In the genomic region with DNA sequence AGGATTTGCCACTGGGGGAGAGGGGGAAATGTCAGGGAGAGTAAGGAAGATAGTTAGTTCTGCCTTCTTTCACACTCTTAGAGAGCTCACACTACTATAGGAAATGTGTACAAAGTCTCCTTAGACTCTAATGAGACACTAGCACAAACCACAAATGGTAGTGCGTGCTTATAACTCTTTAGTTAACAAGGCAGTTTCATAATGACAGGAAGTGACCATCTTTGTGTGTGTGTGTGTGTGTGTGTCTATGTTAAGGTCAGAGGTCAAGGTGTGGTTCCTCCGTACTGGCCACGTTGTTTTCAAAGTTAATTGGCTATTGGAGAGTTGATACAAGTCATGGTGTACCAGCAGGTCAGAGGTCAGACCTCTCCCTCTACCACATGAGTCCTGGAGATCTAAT, we compare ENCODE assay signal across 26 mouse cellular contexts. TPM values are rescaled to one million over a fixed set of nuclear protein-coding genes. Genes with fewer than 3 reads are reported as not detected.
A peak's percentile ranks its signal among the peaks of the same experiment; 100 is the strongest.
DNase-seq lines count a peak whose midpoint lies in the region; ATAC-seq and TF ChIP-seq lines count a peak whose summit lies in the region.
"Had no signal": no experiment of that assay in that cellular context is flagged by ENCODE, and none has a peak within 500 bp of the region (broad histone marks: within the 10 kb centered on the region; RNA-seq: fewer than 3 reads in every experiment).

No protein-coding gene starts in this region.

- no peak for ATAC-seq in liver, embryonic 12.5 days
- peak; percentile 54 for ATAC-seq in activated CD4-positive, CD25-positive, alpha-beta regulatory T cell, adult 4 months
- peak; percentile 40; the same call in 1 of the 2 replicates for ATAC-seq in megakaryocyte, adult 5-6 weeks (ENCODE audit: poor library complexity, severe bottlenecking)
- ATAC-seq: forebrain, postnatal 0 days; midbrain, embryonic 15.5 days had no signal

- no peak overlapping the region for H3K27ac ChIP-seq in liver, adult 2 months (replicated peaks; ENCODE audit: insufficient read depth, low read depth, low read length)
- no peak overlapping the region for H3K27ac ChIP-seq in liver, embryonic 12.5 days
- H3K27ac ChIP-seq: heart, adult 2 months; heart, embryonic 13.5 days; hindbrain, embryonic 12.5 days; intestine, embryonic 15.5 days; layer of hippocampus, adult 2 months; midbrain, embryonic 15.5 days; neural tube, embryonic 13.5 days had no signal

- H3K4me3 ChIP-seq in liver, adult 2 months (ENCODE audit: insufficient read depth, low read depth, low read length): no peak overlapping the region
- no peak overlapping the region for H3K4me3 ChIP-seq in liver, embryonic 12.5 days
- H3K4me3 ChIP-seq: heart, adult 2 months; heart, embryonic 13.5 days; hindbrain, embryonic 12.5 days; intestine, embryonic 15.5 days; layer of hippocampus, adult 2 months; midbrain, embryonic 15.5 days; neural tube, embryonic 13.5 days had no signal

- DNase-seq in liver, adult 2 months (ENCODE audit: extremely low read depth, low read depth, low spot score): peak; percentile 57
- no peak for DNase-seq in cerebellum, adult 18-20 months
- no peak for DNase-seq in spleen, adult 12 weeks (ENCODE audit: low spot score)
- DNase-seq in kidney, adult 11 months: no peak
- DNase-seq: adrenal gland, adult 8-10 months; cerebellum, adult 2 months; cerebellum, postnatal 36 days; forebrain, postnatal 0 days; gastrocnemius, postnatal 14 days; heart, adult 2 months; kidney, postnatal 25 days; layer of hippocampus, postnatal 36 days; lung, adult 18-20 months; lung, postnatal 10 days; retina, postnatal 1 day; thymus, postnatal 25 days had no signal

- TF ChIP-seq CTCF in liver, adult 2 months (IDR thresholded peaks at IDR 0.05; ENCODE audit: low read depth, low read length): no peak

- H3K36me3 ChIP-seq in liver, adult 2 months (ENCODE audit: control insufficient read depth, insufficient read depth, low read length): peaks cover 14% of the 10 kb centered on the region
- H3K36me3 ChIP-seq in liver, embryonic 12.5 days: peaks cover 33% of the 10 kb centered on the region
- H3K36me3 ChIP-seq: midbrain, embryonic 15.5 days had no signal

- H3K4me1 ChIP-seq in liver, adult 2 months (ENCODE audit: control insufficient read depth, insufficient read depth, low read length): no peaks in the 10 kb centered on the region; the same call in 1 of the 2 replicates
- peaks cover 4% of the 10 kb centered on the region; the same call in 1 of the 2 replicates for H3K4me1 ChIP-seq in liver, embryonic 12.5 days

- no peak overlapping the region for H3K4me2 ChIP-seq in liver, embryonic 12.5 days
- H3K4me2 ChIP-seq: hindbrain, embryonic 12.5 days; intestine, embryonic 15.5 days; liver, embryonic 11.5 days; midbrain, embryonic 15.5 days; neural tube, embryonic 13.5 days had no signal

- H3K9me3 ChIP-seq in liver, embryonic 12.5 days (replicated peaks): no peaks in the 10 kb centered on the region
- H3K9me3 ChIP-seq: heart, embryonic 13.5 days; hindbrain, embryonic 12.5 days; intestine, embryonic 15.5 days; midbrain, embryonic 15.5 days; neural tube, embryonic 13.5 days had no signal

- no peaks in the 10 kb centered on the region for H3K27me3 ChIP-seq in liver, adult 2 months (ENCODE audit: control insufficient read depth, insufficient read depth, low read length)
- H3K27me3 ChIP-seq in liver, embryonic 12.5 days (replicated peaks): peaks cover 27% of the 10 kb centered on the region
- H3K27me3 ChIP-seq: midbrain, embryonic 15.5 days had no signal

- no peak for TF ChIP-seq POLR2A in liver, adult 2 months (IDR thresholded peaks at IDR 0.05; ENCODE audit: extremely low read depth, insufficient read depth, low read length)

- no peak overlapping the region for H3K9ac ChIP-seq in liver, adult 2 months (ENCODE audit: low read depth, low read length)
- H3K9ac ChIP-seq in liver, embryonic 12.5 days: no peak overlapping the region
- H3K9ac ChIP-seq: forebrain, postnatal 0 days; hindbrain, embryonic 12.5 days; intestine, embryonic 15.5 days; midbrain, embryonic 15.5 days; neural tube, embryonic 13.5 days had no signal

- 16% methylated on average over 3 of the region's 3 CpGs for WGBS in liver, adult 2 months
- WGBS in liver, embryonic 12.5 days (ENCODE audit: insufficient replicate concordance): 29% methylated on average over 3 of the region's 3 CpGs

- H3K79me2 ChIP-seq in liver, adult 2 months (ENCODE audit: control insufficient read depth, insufficient read depth, low read length): no peaks in the 10 kb centered on the region

RNA-seq across cellular contexts. Expression of a gene that starts 26.8 kb away (rescaled TPM):
- total RNA-seq in liver, adult 2 months (2014; rRNA removed): 59.9 and 61.4 TPM in 2 replicates
- 77.1 and 82.8 TPM in 2 replicates for polyA plus RNA-seq in liver, adult 2 months (2012; rRNA removed)
- polyA plus RNA-seq in liver, embryonic 12.5 days (2016; fragmentation: Nextera tagmentation; extraction: Ambion mirVana): 61.2 and 66.4 TPM in 2 replicates
- polyA plus RNA-seq in activated CD4-positive, CD25-positive, alpha-beta regulatory T cell, adult 4 months (2017; shearing (Covaris generic)): 10 to 100 TPM; 11.5 to 12.3 TPM
- total RNA-seq in megakaryocyte, adult 5-6 weeks (2015): 18.0 and 18.8 TPM in 2 replicates
- 93.5 and 102 TPM in 2 replicates for total RNA-seq in megakaryocyte, adult 5-6 weeks (2017)

RNA-seq across cellular contexts. Expression of a gene that starts 30.8 kb away (rescaled TPM):
- total RNA-seq in liver, adult 2 months (2014; rRNA removed): 23.0 and 27.9 TPM in 2 replicates
- 14.7 and 16.2 TPM in 2 replicates for polyA plus RNA-seq in liver, adult 2 months (2012; rRNA removed)
- polyA plus RNA-seq in liver, embryonic 12.5 days (2016; fragmentation: Nextera tagmentation; extraction: Ambion mirVana): 67.9 and 68.6 TPM in 2 replicates
- 100 to 1,000 TPM; 137 to 138 TPM for polyA plus RNA-seq in activated CD4-positive, CD25-positive, alpha-beta regulatory T cell, adult 4 months (2017; shearing (Covaris generic))
- 73.8 and 80.2 TPM in 2 replicates for total RNA-seq in megakaryocyte, adult 5-6 weeks (2015)
- total RNA-seq in megakaryocyte, adult 5-6 weeks (2017): 57.5 and 72.8 TPM in 2 replicates
